Mouse (Mus musculus) thymus, postnatal 14 days (tissue): Measurements from ENCODE around the gene Scly.

Experiments used
- DNase-seq: peaks from one replicate; pipeline ENCODE4 v3.0.0; 2021

The Scly gene

DNA sequence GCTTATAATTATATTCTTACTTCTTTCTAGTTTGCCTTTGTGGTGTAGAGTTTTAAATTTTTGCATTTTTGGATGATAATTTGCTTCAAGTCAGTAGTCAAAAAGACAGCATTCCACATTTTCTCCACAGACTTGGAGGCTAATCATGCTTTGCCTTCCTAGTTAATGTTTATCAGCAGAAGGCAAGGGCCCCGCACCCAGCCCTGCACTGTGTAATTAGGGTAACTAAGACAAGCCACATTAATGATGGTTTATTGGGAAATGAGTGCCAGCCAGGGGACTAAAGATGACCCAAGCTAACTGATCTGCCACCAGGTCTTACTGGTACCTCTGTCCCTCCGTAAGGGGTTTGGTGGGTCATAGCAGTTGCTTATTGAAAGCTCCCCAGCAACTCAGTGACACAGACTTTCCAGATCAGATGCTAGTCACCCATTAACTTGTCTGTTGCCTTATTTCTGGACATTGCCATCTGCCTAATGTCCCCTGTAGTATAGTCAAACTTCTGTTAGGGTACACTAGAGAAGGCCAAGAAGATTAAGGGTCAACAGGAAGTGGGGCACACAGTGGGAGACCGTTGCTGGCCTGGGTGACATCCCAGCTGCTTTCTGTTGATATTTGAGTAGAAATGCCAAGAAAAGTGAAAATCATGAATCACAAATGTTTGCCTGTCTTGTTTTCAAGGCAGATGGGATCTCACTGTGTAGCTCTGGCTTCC lies 3.2 kb downstream of the Scly start:
- DNase-seq, result no peak

DNA sequence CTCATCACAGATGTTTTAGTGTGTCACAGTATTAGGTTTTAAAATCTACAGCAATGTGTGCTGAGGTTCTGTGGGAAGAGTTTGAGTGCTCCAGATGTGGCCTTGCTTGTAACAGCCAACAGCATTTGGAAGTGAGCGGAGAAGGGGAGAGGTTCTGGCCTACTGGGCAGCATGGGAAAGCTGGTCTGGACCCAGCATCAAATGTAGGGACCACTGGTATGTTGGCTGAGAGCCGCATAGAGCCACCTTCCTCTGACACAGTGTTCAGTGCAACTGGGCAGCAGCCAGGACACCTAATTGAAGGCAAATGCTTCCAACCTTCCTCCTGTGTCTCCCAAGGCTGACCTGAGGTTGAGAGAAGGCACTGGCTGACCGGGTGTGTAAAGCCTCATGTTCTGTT lies 3.9 kb downstream of the Scly start:
- DNase-seq, result no peak

DNA sequence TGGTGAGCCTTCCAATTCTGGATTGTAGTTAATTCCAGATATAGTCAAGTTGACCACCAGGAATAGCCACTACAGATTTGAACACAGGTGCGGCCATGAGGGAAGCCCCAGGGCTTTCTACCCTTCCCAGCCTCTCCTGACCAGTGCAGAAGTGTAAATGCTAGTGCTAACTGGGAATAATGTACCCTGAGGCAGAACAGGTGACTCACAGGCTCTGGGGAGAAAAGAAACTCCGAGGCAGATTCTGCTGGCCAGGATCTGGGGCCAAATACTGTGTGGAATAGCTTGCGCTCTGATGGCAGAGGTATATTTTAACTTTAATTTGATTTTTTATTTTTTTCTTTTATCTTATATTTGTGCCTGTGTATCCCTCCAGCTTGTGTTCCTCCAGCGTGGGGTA lies 6.5 kb downstream of the Scly start:
- DNase-seq, result no peak

DNA sequence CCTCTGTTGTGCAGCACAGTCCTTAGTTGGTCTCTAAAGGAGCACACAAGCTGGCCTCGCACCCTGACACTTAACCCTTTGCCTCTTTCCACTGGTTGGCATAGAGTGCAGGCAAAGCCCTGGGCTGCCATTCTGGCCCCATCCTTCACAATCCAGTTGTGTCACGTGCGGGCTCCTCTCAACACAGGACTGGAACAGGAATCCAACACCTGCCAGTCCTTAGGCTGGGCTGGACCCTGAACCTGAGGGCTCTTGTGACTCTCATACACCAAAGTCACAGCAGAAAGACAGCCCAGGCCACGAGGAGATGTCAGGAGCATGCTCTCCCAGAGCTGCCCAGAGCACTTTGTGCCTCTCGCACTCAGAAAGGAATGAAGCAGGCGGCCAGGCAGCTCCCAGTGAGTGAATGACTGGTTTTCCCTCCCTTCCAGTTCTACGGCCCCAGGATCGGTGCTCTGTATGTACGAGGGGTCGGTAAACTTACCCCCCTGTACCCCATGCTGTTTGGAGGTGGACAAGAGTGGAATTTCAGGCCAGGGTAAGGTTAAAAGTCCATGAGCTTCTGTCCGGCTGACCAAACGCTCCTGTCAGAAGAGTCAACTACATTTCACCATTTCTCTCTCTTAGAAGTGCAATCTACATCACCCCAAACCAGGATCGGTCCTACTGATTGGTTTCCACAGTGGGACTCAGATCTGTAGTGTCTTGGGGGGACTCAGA lies 11.4 kb downstream of the Scly start:
- DNase-seq, result no peak

DNA sequence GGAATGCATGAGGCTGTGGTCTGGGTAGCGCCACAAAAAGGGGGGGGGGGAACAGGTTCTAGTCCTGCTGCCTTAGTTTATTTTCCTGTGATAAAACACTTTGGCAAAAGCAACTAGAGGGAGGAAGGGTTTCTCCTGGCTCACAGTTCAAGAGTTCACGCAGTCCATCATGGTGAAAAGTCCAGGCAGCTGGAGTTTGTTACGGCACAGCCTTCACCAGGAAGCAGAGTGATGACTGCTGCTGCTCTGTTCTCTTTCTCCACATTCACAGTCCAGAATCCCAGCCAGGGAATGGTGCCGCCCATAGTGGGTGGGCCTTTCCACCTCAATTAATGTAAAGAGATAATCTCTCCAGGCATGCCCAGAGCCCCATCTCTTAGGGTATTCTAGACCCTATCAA lies 14.1 kb downstream of the Scly start:
- no peak for DNase-seq

DNA sequence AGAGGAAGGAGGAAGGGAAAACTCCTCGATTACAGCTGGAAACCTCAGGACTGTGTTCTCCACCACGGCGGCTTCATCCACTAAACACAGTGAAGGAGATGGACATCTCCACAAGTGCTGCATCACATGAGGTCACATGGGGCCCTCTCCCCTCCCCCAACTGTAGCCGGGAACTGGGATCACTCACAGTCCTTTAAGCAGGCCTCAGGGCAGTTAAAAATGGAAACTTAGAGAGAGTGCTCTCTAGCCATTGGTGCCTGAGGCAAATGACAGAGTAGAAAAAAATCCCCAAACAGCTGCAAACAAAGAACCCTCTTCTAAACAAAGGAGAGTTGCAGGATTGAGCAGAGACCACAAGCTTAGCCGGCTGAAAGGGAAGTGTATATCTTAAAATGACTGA lies 15.1 kb downstream of the Scly start:
- DNase-seq, result no peak

DNA sequence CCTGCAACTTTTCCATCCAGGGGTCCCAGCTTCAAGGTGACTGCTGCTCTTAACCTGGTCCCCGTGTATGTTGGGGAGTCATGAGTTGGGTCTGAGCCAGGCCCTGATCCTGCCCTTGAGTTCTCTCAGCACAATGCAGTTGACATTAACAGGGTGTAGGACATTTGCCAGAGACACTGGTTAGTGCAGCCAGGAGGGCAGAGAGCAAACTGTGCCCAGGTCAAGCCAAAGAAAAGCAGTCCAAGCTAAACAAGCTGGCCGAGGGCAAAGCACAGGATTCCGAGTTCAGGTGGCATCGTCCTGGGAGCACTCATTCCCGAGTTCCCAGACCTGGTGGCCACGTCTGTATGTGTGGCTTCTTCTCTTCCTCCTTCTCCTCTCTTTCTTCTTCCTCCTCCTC lies 19.5 kb downstream of the Scly start:
- DNase-seq, result no peak

DNA sequence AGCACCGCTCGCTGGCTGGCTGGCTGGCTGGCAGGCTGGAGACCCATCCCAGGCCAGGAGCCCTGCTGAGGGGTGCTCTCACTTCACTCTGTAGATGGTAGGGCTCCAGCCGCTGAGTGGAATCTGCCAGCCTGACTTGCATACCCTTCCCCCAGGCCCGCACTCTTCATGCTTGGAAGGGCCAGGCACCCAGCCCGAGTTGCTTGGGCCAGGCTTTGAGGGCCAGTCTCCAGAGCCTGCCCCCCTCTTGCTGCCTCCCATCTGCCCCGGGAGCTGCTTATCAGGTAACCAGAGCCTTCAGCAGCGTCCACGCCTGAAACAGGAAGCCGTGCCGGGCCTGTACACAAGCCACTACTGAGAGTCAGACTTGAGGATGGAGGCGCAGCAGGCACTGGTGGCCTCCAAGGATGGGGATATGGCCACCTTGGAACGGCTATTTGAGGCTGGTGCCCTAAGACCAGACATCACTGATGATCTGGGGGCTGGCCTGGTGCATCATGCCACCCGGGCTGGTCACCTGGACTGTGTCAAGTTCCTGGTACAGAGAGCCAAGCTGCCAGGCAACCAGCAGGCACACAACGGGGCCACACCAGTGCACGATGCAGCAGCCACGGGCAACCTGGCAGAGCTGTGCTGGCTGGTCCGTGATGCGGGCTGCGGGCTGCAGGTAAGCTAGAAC lies 23.8 kb downstream of the Scly start, which contains the start of gene Espnl:
Gene Espnl (plus strand): TSS at position 316 of the 679 bp plus-strand sequence.
- no peak for DNase-seq

DNA sequence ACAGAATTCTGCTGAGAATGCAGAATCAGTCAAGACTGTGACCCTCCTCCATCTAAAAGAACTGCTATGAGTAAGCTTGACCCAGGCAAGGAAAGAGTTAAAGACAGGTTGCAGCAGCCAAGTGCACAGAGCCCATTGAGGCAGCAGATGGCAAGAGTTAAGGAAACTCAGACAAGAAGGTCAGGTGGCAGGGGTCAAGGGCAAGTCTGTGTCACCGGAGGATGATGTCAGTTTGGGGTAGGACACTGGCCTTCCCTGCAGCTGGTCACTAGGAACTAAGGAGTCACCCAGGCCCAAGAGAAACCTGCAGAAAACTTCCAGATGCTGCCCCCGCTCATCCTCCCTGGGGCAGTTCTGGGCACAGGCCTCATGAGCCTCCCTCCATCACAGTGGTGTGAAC lies 26.5 kb downstream of the Scly start:
- DNase-seq, result no peak

DNA sequence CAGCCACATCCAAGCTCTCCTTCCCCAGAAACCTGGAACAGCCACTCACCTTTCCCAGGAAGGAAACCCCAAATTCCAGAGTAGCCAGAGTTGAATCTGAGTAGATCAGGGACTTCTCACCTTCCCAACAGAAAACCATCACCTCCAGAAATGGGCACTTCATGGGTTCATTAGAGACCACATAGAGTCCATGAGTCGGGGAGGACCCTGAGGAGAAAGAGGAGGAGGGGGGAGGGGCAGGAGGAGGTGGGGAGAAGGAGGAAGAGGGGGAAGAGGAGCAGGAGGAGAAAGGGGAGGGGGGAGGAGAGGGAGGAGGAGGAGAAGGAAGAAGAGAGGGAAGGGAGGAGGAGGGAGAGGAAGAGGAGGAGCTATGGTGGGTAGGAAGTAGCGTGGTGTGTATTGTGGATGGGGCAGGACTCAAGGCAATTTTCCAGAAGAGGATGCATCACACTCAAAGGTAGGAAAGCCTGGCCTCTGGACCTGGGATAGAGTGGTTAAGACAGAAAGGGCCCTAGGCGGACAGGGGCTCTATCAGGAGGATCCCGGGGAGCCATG lies 27.4 kb downstream of the Scly start:
- no peak for DNase-seq

DNA sequence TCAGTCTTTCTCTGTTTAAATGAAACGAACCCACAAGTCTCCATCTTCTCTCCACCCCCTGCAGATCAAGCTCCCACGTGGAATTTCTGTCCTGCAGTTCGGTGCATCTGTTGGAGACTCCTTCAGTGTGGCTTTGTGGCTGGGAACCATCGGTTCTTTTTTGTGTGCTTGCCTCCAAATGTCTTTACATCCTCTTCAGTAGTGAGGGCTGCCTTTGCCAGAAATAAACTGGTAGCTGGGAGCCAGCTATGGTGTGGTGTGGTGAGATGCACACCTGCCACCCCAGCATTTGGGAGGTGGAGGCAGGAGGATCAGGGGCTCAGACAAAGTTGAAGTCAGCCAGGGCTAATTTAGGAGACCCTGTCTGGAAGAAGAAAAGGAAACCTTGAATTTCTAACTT lies 34.0 kb downstream of the Scly start:
- DNase-seq, result no peak

DNA sequence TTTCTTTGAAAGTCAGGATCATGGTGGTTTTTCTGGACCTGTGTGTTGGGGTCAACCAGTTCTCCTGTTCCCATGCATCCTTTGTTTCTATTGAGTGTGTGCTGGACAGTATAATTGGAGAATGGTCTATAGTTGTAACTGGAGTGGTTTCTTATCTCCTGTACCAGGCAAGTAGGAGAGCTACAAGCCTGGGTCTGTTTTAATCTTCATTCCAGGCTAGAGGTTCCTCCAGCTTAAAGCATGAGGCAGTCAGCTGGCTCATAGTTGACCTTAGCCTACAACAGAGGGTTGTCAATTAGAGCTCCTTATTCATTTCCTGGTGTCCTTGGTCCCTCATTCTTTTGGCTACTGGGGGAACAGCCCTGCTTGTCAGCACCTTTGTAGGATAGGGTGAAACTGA lies 35.4 kb downstream of the Scly start:
- DNase-seq, result no peak

DNA sequence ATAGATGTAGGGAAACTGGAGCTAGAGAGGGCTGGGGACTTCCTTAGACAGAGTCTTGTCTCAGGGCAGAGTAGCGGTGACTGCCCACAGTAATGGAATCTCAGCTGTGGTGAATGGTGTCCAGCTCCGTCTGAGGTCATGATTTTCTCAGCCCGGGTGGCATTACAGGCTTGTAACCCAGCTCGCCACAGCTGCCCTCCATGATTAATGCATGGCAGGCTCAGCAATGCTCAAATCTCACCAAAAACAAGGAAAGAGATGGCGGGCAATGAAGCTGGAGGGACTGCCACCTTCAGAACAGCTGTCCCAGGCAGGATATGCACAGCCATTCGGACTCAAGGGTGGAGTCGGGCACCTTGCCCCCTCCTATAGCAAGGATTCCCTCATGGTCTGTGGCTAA lies 39.2 kb downstream of the Scly start:
- no peak for DNase-seq

DNA sequence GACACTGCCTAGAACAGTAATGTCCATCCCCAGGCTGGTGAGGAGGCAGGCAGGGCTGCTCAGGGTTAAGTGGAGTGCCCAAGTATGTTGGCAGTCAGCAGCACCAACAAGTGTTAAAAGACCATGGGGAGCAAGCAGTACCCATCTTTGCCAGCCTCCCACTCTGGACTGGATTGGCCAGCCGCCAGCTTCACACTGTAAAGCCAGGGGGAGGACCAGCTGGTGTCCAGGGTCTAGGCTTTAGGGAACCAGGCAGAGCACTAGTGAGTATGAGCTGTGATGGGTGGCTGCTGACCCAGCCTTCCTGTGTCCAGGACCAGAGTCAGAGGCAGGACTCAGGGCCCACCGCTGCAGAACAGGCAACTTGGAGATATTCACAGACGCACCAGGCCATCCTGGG lies 45.9 kb downstream of the Scly start:
- DNase-seq, result no peak

DNA sequence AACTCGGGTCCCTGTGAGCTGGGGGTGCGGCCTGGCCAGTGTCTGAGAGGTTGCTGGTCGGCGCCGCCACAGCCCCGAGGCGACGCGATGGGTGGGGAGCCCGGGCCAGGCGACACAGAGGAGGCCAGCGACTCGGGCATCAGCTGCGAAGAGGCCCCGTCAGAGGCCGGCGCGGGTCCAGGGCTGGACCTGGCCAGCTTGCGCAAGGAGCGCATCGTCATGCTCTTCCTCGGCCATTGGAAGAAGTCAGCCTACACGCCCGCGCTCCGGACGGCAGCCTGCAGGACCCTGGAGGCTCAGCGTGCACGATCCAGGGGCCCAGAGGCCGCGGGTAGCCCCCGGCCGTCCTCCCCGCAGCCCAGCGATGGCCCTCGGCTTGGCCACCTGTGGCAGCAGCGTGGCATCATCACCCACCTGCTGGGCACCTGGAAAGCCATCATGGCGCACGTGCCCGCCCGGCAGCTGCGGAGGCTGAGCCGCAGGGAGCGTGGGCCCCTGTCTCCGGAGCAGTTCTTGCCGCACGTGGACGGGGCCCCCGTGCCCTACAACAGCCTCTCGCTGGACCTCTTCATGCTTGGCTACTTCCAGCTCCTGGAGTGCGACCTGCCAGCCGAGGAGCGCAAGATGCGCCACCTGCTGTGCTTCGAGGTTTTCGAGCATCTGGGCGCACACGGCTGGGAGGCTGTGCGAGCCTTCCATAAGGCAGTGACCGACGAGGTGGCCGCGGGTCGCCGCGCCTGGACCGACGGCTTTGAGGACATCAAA lies 47.0 kb downstream of the Scly start:
- DNase-seq, result no peak

DNA sequence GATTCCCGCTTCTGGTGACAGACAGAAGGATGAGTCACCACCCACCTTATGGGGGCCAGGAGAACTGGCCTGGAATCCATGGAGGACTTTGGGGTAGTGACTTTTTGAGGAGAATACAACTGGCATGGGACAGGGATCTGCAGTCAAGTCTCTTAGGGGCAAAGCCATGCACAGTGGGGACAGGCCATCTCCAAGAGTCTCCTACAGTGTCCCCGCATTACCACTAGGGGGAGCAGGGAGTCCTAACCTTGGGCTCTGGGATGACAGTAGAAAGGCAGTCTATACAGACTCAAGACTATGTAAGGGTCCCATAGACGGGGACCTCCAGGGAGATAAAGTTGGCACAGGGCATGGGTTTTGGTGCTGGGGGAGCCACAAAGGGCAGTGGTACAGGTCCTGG lies 48.8 kb downstream of the Scly start:
- peak; percentile 73 for DNase-seq

DNA sequence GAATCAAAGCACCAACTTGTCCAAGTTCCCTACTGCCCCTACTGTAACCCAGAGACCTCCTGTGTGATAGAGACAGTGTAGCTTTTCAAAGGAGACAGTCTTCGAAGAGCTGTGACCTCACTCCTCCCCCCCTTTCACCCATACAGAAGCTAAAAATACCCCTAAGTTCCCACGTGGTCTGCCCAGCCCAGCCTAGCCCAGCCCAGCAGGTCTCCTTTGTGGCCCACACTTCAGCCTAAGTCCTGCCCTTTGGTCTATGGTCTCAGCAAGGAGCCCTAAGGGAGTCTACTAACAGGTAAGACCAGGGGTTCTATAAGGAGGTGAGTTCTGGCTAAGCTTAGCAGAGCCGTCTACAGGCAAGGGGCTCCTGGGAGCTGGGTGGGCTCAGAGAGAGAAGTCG lies 52.7 kb downstream of the Scly start, which contains the start of gene Klhl30:
Gene Klhl30 (plus strand): TSS at position 176 of the 400 bp plus-strand sequence.
- DNase-seq, result no peak

DNA sequence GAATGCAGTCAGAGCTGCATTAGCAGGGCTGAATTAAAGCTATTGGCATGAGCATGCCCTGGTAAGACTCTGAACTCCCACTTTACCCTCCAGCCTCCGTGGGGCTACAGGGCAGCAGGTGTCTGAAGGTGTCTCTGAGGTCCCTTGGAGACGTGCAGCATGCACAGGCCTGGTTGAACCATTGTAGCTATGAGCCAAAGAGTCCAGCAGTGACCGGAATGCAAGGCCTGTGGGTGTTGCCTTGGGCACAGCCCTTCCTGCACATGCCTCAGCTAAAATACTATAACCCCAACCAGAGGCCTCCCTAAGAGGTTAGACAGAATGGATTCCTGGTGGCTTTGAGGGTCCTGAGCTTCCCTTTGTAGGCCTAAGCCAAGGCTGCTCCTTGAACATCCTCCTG lies 53.1 kb downstream of the Scly start:
- no peak for DNase-seq

DNA sequence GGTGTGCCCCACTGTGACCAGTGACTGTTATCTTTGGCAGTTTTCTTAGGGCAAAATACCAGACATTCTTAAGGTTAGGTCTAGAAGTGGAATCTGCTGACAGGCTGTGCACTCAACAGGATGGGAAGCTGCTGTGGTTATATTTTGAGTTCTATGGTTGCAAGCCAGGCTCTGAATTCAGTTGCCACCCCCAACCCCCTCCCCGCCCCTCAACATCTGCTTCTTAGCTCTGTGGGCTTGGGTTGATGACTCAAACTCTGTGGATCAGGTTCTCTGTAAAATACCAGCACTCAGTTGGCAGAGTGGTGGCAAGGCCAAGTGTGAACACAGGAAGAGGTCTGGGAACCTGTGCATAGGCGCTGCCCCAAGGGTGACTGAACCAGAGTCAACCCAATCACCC lies 54.1 kb downstream of the Scly start:
- no peak for DNase-seq

DNA sequence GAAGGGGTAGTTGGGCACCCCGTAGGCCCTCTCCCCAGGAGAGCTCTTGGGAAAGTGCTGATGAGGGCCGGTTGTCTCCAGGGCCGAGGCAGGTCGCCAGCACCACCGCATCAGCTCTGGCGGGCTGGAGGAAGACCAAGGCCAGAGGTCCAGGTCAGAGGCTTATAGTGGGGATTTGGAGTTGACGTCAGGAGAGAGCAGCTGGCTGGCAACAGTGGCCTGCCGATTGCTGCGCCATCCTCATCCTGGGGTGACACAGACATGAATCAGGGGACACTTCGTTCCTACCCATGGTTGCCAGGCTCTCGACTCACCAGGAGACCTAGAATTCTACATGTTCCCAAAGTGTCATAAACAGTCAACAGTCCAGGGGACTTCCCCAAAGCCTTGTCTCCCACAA lies 58.0 kb downstream of the Scly start:
- no peak for DNase-seq

DNA sequence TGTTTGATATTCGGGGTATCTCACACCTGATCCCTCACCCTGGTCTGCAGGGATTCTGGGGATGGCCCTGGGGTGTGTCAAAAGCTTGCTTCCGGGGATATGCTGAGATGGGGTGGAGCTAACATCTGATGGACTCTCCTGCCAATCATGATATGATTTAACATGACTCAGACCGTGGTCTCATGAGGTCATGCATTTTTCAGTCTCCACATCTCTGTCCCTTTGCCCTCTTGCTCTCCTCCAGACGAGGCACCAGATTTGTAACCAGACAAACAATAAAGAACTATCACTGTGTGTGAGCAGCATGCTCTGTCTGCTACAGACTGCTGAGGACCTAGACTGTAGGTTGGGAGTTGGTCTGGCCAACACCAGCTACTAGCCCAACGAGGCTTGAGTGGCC lies 64.0 kb downstream of the Scly start:
- no peak for DNase-seq

DNA sequence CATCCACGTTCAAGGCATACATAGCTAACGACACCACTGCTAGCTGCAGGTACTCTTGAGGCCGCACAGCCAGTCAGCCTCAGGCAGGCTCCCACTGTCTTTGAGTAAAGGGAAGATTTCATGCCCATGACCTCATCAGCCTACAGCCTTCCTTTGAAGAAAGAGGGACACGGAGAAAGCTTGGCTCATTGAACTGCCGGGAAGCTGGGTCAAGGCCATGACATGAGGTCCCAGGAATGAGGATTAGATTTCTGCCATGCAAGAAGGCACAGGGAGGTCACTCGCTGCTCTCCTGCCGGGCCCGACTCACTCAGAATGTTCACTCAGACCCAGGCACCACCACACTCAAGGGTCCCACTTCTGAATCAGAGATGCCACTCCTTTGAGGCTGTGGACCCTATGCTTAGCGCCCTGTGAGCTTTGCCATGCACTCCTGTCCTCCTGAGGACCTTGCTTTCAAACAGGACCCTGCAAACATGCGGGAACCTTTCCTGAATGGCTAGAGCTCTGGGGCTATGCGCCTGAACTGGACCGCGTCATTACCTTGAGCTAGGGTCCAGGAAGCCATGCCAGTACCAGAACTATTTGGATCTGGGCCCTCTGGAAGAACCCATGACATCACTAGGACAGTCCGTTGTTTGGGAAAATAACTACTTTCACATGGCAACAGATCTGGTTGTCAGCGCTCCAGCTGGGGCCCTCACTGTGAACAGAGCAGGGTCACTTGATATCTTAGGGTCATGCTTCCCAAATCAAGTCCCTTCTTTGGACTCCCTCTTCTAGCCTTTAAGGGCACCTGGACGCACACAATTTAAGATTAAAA lies 66.9 kb downstream of the Scly start:
- DNase-seq, result no peak
